Mouse (Mus musculus): ENCODE data around the gene C3ar1. TPM values are rescaled to one million over a fixed set of nuclear protein-coding genes. Genes with fewer than 3 reads are reported as not detected.
A peak's percentile ranks its signal among the peaks of the same experiment; 100 is the strongest.

C3ar1 gene
- total and polyA plus RNA-seq, 3 experiments, result 0.89 to 4.7 (median 1.4) TPM

- no peak for TF ChIP-seq ZKSCAN1 (IDR thresholded peaks at IDR 0.05; ENCODE audit: borderline replicate concordance, low read depth, low read length)
- no peak; the same call in 1 of the 2 replicates for TF ChIP-seq MXI1 (IDR thresholded peaks at IDR 0.05; ENCODE audit: low read depth, low read length)
- TF ChIP-seq CTCF (conservative IDR thresholded peaks at IDR 0.05 in 1 of 2, IDR thresholded peaks at IDR 0.05 in 1 of 2; ENCODE audit: low read depth in 2 of 2, low read length in 2 of 2), result no peak
- TF ChIP-seq ZMIZ1 (IDR thresholded peaks at IDR 0.05; ENCODE audit: low read depth, low read length), result no peak
- no peak for TF ChIP-seq UBTF (IDR thresholded peaks at IDR 0.05; ENCODE audit: low read depth, low read length)
- TF ChIP-seq EP300 (IDR thresholded peaks at IDR 0.05; ENCODE audit: low read length), result peak; percentile 18; the same call in 1 of the 2 replicates
- no peak for TF ChIP-seq POLR2AphosphoS2 (IDR thresholded peaks at IDR 0.05; ENCODE audit: low read depth, low read length)
- TF ChIP-seq SIN3A (IDR thresholded peaks at IDR 0.05; ENCODE audit: low read length), result 0 out of 2 replicates have a peak, but pooled peaks have one; percentile 43
- TF ChIP-seq MEF2A (IDR thresholded peaks at IDR 0.05; ENCODE audit: borderline replicate concordance, low read depth, low read length), result 0 out of 2 replicates have a peak, but pooled peaks have one; percentile 15
- TF ChIP-seq SMC3 (IDR thresholded peaks at IDR 0.05; ENCODE audit: low read depth, low read length), result no peak
Measured at GRCm38 (mm10) chr6:122821822-122822221, 34.1 kb downstream of the C3ar1 start (continued).

DNA sequence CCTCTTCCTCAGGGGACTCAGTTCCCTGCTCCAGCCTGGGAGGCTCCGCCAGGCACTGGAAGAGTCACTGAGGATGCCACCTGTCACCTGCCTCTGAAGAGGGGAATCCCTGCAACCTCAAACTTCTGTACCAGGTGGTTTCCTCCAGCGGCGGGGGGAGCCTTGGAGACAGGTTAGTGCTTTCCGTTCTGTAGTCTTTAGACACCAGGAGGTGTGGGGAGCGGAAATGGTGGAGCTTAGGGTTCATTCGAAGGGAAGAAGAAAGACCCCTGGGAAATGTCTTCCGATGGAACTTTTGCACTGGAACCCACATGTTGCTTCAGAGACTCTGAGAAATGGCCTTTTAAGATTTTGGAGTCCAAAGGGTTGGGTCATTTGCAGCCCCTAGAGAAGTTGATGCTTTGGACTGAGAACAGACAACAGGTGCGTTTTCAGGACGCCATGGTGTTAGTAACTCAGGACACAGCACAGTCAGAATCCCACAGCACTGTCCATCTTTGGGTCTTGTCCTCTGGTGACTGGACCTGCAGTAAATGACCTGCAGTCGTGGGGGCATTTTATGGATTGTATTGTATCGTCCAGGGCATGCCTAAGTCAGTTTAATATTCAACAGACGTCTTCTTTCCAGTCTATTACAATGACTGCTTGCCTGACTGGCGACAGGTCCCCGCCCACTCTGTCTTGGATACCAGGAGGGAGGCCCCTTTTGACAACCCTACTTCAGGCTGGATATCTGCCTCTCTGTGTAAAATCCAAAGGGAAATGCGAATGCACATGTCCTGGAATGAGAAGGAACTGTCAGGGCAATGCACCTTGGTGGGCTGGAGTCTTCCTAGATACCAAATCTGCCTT lies 34.9 kb downstream of the C3ar1 start:
- no peaks in the 10 kb centered on the region for H3K27me3 ChIP-seq (replicated peaks)
- H3K36me3 ChIP-seq (replicated peaks in 1 of 2; ENCODE audit: control insufficient read depth in 1 of 2, insufficient read depth in 1 of 2, low read length in 1 of 2), result peaks cover 0 to 22% of the 10 kb centered on the region in 2 experiments
- in situ Hi-C loops (cut with MboI; ENCODE audit: low pct_ligation_motif_present, low pct_unique_long_range_greater_than_20kb, low sequenced_read_pairs), result no loop called here
- H3K9me3 ChIP-seq (replicated peaks; ENCODE audit: low read length), result no peaks in the 10 kb centered on the region
- peaks cover 25 to 61% of the 10 kb centered on the region in 2 experiments for H3K4me1 ChIP-seq (ENCODE audit: control insufficient read depth in 1 of 2, insufficient read depth in 2 of 2)
- DNase-seq (ENCODE audit: extremely low read depth), result peak; percentile 72
- no peak overlapping the region for H3K27ac ChIP-seq (ENCODE audit: insufficient read depth, low read depth)
- dilution Hi-C loops (cut with MboI; ENCODE audit: extremely low pct_ligation_motif_present, extremely low pct_unique_long_range_greater_than_20kb, low sequenced_read_pairs), result no loop called here
- H3K4me3 ChIP-seq (replicated peaks in 1 of 3; ENCODE audit: low read depth in 2 of 3, low read length in 2 of 3, poor library complexity in 1 of 3), result peak overlapping the region; percentile 80 to 95 (median 91)
- peak overlapping the region; percentile 97; the same call in 1 of the 2 replicates for H3K9ac ChIP-seq (ENCODE audit: insufficient read depth, low read depth)
- no peak for TF ChIP-seq RCOR1 (conservative IDR thresholded peaks at IDR 0.05; ENCODE audit: low read depth, low read length)
- TF ChIP-seq EP300 (IDR thresholded peaks at IDR 0.05; ENCODE audit: low read length), result peak; percentile 47; the same call in 1 of the 2 replicates
- TF ChIP-seq POLR2A (IDR thresholded peaks at IDR 0.05; ENCODE audit: low read depth, low read length), result peak; percentile 7; the same call in 1 of the 2 replicates
- TF ChIP-seq MAZ (IDR thresholded peaks at IDR 0.05; ENCODE audit: low read depth, low read length), result 0 out of 2 replicates have a peak, but pooled peaks have one; percentile 21
- TF ChIP-seq ETS1 (conservative IDR thresholded peaks at IDR 0.05; ENCODE audit: low read depth, low read length), result peak; percentile 63; the same call in 1 of the 2 replicates
- TF ChIP-seq UBTF (IDR thresholded peaks at IDR 0.05; ENCODE audit: low read depth, low read length), result peak; percentile 52; the same call in 1 of the 2 replicates
- no peak for TF ChIP-seq CTCF (conservative IDR thresholded peaks at IDR 0.05 in 1 of 2, IDR thresholded peaks at IDR 0.05 in 1 of 2; ENCODE audit: low read depth in 2 of 2, low read length in 2 of 2)
- TF ChIP-seq CHD1 (IDR thresholded peaks at IDR 0.05; ENCODE audit: low read depth, low read length), result peak; percentile 10; the same call in 1 of the 2 replicates
- TF ChIP-seq MXI1 (IDR thresholded peaks at IDR 0.05; ENCODE audit: low read depth, low read length), result no peak; the same call in 1 of the 2 replicates
- peak; percentile 92 for TF ChIP-seq TCF12 (IDR thresholded peaks at IDR 0.05; ENCODE audit: low read depth, low read length)
- peaks cover 4% of the 10 kb centered on the region; the same call in 1 of the 2 replicates for H3K79me2 ChIP-seq (replicated peaks; ENCODE audit: control insufficient read depth, extremely low read depth, insufficient read depth, poor library complexity, severe bottlenecking)
- H3K4me2 ChIP-seq (ENCODE audit: insufficient read depth, low read depth, poor library complexity, severe bottlenecking), result peak overlapping the region; percentile 72

Data from CH12.LX (cell line).